Mouse (Mus musculus) cerebellum, adult 2 months (tissue): ENCODE measurements around the gene Nebl.

Source experiments
- CTCF ChIP-seq: fragments of 200-500 bp; IDR thresholded peaks from 2 replicates; pipeline ENCODE4 v1.5.1; 2011; ENCODE audit warnings: low read depth, mild to moderate bottlenecking, control low read depth, low read length, moderate library complexity, borderline replicate concordance; ENCODE audit not compliant: insufficient read depth
- POLR2A ChIP-seq: fragments of 200-500 bp; IDR thresholded peaks from 2 replicates; pipeline ENCODE4 v1.6.1; 2011; ENCODE audit warnings: low read length, control low read depth, borderline replicate concordance; ENCODE audit not compliant: insufficient read depth

- no peak for TF ChIP-seq CTCF
- no peak for TF ChIP-seq POLR2A
Observed at GRCm38 (mm10) chr2:17335451-17335850, 395.8 kb downstream of the Nebl start.
